Mouse (Mus musculus) kidney, postnatal 36 days (tissue): Measurements from ENCODE around the gene 1190005I06Rik.
A peak's percentile ranks its signal among the peaks of the same experiment; 100 is the strongest.

Source experiments
- DNase-seq, 2 experiments: peaks; one replicate each; pipeline ENCODE4 v3.0.0; 2021 to 2022; ENCODE audit warnings: mixed read lengths in 2 of 2

1190005I06Rik gene

GRCm38 (mm10) chr8:120618110-120618509 lies 29.3 kb downstream of the 1190005I06Rik start:
- DNase-seq = peak; percentile 31 to 82

- DNase-seq = no peak
Observed at GRCm38 (mm10) chr8:120616663-120617626, 30.5 kb downstream of the 1190005I06Rik start.

- no peak for DNase-seq
Observed at GRCm38 (mm10) chr8:120614491-120614890, 32.9 kb downstream of the 1190005I06Rik start.

- no peak for DNase-seq
Observed at GRCm38 (mm10) chr8:120610824-120611223, 36.6 kb downstream of the 1190005I06Rik start.

DNA sequence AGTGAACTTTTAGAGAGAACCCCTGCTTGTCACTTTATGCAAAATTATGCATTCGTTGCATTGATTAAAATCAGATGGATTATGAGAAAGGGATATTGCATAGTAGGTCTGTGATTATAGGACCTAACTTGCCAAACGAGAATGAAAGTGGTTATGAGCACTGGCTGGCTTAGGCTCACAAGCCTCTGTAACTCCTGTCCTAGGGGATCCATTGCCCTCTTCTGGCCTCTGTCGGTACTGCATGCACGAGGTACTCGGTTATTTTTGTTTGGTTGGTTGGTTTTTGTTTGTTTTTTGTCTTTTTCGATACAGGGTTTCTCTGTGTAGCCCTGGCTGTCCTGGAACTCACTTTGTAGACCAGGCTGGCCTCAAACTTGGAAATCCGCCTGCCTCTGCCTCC lies 39.5 kb downstream of the 1190005I06Rik start:
- peak; percentile 72 to 90 for DNase-seq

DNA sequence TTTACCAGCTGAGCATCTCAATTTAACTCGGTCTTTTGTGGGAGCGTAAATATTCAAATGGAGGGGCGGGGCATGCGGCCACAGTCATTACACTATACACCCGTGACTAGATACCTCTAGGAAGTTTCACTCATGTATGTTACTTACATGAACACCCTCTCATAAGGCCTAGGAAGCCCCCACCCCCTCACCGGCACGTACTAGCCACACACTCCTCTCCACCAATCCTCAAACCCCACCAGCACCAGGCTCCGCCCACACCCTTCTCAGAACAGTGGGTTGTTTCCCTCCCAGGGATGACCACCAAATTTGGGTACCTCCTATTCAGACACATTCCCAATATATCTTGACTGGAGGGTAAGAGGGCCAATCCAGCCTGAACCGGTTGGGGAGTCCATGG lies 40.0 kb downstream of the 1190005I06Rik start:
- DNase-seq = no peak

DNA sequence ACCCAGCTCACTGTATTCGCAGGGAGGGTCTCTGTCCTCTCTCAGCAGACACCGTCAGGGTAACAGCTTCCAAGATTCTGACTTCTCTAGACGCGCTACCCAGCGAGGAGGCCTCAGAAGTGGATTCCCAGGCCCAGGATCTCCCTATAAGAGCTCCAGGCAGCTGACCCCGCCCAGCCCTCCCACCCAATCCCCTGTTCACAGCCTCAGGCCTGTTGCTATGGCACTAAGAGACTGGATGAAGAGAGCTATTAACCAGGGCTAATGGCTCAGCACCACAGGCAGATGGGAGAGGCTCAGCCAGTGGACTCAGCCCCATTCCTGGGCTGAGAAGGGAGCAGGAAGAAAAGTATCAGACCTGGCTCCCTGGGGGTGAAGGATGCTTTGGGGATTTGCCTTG lies 44.8 kb downstream of the 1190005I06Rik start:
- DNase-seq = no peak

- peak; percentile 84 to 95 for DNase-seq
Observed at GRCm38 (mm10) chr8:120599504-120599903, 47.9 kb downstream of the 1190005I06Rik start.

GRCm38 (mm10) chr8:120598579-120598978 lies 48.9 kb downstream of the 1190005I06Rik start:
- DNase-seq = no peak

- DNase-seq = peak; percentile 49 to 83
Observed at GRCm38 (mm10) chr8:120595963-120596362, 51.5 kb downstream of the 1190005I06Rik start.

GRCm38 (mm10) chr8:120594571-120594970 lies 52.9 kb downstream of the 1190005I06Rik start:
- DNase-seq = peak in 1 of 2 experiments; percentile 27

DNA sequence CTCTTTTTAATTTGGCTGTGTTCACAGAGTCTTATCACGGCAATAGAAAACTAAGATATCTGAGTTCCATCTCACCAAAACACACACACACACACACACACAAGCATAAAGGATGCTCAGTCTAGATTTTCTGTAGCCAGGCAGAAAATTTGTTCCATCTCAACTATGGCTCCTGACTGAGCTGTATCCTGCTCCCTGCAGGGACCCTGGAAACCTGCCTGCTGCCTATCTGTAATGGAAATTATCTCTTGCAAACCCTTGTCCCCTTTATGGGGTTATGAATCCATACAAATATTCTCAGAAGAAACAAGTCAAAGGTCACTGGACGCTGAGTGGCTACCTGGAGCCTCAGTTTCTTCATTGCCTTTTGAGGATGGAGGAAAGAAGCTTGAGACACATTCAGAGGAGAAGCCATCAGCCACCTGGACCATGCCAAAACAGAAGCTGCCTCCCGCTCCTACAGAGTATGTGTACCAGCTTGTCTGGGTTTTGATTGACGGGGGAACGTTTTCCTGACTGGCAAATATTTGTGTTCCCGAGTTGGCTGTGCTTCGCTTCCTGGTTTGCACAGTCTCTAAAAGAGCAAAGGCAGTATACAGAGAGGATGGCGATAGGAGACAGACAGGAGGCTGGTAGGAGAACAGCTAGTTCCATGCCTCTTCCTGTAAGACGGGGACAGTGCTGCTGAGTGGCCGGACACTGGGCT lies 55.7 kb downstream of the 1190005I06Rik start:
- DNase-seq = no peak

DNA sequence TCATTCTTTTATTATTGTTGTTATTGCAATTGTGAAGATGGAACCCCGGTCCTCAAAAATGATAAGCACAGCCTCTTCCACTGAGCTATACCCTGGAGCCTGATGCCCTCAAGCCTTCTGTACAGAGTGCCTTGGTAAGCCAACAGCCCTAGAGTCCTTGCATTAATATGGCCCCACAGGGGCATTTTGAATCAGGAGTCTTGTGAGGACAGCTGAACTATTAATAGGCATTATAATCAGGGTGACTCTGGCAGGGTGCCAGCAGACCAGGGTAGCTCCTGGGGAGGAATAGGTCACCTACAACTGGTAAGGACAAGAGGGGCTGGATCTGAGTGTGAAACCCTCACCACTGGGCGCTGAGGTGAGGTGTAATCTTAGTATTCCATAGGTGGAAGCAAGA lies 57.5 kb downstream of the 1190005I06Rik start:
- DNase-seq = peak in 1 of 2 experiments; percentile 55

- peak; percentile 99 to 100 for DNase-seq
Observed at GRCm38 (mm10) chr8:120588908-120589771, 58.3 kb downstream of the 1190005I06Rik start, which contains the start of gene Gins2. Gins2 (minus strand) TSS chr8:120589304.

DNA sequence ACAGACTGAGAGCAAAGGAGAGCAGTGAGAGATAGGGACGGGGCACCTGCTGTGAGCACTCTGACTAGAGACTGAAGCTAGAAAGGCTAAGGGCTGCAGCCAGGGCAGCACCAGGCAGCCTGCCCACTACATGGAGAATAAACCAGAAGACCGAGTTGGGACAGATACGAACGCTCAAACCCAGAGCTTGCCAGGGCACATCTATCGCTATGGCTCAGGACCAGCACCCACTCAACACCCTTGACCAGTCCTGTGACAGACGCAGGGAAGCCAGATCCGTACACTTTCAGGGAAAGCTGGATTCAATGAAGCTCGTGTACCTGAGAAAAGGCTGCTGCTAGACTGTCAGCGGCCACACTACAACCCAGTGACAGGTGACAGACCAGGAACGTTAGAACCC lies 61.9 kb downstream of the 1190005I06Rik start:
- DNase-seq = no peak

DNA sequence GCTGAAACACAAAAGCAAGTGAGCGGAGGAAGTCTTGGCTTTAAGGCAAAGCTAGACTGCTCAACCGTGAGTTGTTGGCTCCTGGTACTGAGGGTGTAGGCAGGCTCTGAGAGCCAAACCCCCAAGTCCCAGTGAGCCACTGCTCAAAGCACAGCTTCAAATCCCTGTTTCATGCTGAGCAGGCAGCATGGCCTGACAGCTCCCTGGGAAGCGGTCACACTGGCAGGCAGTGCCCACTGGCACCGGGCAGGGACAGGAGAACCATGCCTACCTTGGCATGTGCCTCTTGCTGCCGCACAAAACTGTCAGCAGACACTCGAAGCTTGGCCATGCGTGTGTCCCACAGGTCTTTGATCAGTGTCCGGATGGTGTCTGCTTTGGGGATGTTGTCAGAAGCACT lies 65.6 kb downstream of the 1190005I06Rik start:
- DNase-seq = peak; percentile 27 to 39

DNA sequence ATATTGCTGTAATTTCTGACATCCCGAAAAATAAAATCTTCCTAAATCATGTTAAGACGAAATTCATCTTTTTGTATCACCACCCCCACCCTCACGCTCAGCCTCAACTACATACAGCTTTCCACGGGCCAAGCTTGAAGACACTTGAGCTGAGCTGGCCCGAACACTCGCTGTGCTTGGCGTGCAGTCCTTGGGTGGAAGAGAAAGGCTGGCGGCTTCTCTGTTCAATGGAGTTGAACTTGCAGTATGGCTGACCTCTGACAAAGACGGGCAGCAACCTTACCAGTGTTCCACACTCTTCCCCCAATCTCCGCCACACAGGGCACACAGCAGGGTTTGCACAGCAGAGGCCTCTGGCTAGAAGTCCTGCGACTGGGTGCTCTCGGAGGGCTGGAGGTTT lies 66.1 kb downstream of the 1190005I06Rik start:
- DNase-seq = no peak

DNA sequence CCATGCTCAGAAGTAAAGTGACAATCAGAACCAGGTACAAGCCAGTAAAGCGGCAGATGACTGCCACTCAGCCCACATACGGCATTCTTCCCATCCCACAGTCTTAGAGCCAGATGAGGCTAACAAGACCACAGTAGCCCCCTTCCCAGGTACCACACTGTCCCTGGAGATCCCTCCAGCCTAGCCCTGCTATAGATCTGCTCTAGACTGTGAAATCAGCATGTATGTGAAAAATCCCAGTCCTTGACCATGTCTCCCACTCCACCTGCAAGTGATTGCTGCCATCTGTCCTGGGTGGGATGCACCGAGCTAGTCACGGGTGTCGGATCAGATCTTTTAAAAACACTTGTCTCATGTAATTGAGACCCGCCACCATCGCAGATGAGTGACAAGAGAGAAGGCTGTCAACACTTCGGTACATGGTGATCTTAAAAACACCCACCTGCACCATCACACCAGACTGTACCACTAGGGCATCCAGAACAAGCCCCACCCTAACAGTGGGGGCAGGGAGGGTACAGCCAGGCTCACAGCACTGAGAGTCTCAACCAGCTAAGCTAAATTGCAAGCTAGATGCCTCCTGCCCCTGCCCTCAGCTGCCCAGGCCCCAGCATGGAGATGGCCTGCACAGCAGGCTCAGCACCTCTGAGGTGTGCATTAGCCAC lies 67.0 kb downstream of the 1190005I06Rik start:
- no peak for DNase-seq

- DNase-seq = no peak
Observed at GRCm38 (mm10) chr8:120577821-120578220, 69.6 kb downstream of the 1190005I06Rik start.

- peak; percentile 86 to 88 for DNase-seq
Observed at GRCm38 (mm10) chr8:120575801-120576200, 71.6 kb downstream of the 1190005I06Rik start.

- peak; percentile 39 to 61 for DNase-seq
Observed at GRCm38 (mm10) chr8:120574941-120575340, 72.5 kb downstream of the 1190005I06Rik start.

DNA sequence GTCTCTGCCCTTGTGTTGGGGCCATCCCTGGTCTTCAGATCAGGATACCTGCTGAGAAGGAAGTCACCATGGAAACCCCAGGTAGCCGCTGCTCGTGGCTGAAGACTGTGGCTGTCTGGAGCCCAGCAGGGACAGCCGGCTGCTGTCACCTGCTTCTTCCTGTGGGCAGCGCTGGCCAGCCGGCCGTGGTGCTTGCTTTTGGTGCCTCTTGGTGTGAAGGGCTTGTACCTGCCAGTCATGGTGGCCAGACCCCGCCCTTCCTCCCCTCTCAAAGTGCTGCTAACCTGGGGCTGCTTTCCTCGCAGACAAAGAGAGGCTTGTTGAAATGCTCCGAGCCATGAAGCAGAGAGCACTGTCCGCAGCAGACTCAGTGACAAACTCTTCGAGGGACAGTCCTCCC lies 73.6 kb downstream of the 1190005I06Rik start:
- DNase-seq = no peak
